Mouse (Mus musculus): ENCODE data around the gene Sema4a.

Gene Sema4a

DNA sequence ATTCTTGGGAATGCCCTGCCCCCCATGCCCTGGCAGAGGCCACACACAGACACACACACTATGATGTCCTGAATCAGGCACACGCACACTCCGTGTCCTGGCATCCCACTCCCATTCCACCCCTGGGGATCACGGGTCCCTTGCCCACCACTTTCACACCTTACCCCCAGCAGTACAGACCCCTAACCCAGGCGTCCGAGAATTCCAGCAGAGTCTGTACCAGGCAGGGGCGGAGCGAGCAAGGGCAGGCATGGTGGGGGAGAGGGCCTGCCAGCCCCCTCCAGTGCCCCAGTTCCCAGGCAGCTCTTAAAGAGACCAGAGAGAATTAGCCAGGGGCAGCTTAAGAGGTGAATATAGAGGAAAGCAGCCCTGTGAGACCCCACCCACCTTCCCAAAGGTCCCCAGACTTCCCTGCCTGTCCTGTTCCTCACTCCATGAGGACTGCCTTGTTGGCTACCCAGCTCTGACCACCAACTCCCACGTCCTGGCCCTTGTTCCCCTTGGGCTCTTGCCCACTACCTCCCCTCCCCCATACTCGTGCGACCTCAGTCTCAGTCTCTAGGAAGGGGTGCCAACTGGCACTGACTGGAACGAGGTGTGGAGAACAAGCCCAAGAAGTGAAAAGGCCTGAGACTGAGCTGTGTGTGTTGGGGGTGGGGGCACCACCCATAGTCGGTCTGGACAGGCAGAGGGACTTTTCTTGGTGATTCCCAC lies at the start of gene Sema4a:
Sema4a (minus strand) TSS at position 200 of the 714 bp plus-strand sequence.
- DNase-seq: no peak

DNA sequence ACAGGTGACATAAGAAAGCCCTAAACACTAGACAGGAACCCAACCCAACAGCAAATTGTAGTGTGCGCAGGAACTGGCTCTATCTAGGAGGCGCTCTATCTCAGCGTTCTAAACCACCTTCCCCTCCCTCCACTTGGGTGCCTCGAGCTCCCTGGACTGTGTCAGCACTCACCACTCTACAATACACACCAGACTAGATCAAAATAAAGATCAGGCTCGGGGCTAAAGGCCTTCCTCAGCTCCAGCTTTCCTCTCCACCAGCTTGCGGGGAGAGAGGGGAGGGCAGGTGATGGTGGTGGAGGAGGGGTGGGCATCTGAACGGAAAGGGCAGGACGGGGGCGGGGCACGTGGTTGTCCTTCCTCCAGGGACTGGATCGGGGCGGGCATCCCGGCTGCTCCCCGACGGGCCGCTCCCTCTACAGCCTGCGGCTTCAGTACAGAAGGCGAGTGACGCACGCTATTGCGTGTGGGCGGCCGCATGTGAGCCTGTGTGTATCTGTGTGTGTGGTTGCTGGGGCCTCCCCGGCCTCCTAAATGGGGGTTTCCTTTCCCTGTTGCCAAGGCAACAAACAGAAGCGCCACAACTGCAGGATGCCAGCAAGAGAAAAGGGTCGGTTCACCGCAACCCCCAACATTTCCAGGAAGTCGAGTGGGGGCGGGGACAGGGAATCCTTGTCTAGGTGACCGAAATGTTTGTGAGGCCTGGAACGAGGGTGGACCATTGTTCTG lies 48.9 kb upstream of the Sema4a start, which contains the start of gene Lmna:
Lmna (minus strand) TSS at position 265 of the 729 bp plus-strand sequence.
- peak; percentile 81 to 84 for DNase-seq

DNA sequence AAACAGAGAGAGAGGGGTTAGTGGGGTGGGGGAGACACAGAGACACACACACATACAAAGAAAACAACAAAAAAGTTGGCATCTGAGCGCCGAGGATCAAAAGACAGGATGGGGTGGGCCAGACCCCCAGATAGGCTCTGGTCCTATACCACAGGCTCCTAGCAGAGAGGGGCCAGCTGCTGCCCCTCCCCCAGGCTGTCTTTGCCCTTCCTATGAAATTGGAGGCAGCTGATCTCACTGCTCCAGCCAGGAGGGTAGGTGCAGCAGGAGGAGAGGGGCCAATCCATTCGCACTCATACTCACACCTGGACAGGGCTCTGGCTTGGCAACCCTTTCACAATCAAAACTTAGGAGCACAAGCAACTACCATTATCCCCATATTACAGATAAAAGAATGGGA lies 48.3 kb upstream of the Sema4a start:
- DNase-seq: no peak

DNA sequence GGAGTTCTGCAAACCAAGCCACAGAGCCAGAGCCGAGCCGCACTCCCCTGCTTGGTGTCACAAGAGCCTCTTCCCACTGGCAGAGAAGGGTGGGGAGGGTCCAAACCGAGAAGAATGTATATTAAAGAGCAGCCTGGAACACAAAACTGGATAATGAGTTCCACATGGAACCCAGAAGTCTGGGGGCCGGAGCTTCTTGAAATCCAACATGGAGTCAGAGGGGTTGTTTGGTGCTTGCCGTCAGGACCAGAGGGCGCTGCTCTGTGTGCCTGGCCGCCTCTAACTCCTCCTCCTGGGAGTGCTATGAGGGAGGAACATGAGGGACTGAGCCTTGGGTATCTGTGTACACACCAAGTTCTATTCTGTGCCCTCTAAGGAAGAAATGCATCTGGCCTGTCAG lies 44.8 kb upstream of the Sema4a start:
- no peak for DNase-seq

DNA sequence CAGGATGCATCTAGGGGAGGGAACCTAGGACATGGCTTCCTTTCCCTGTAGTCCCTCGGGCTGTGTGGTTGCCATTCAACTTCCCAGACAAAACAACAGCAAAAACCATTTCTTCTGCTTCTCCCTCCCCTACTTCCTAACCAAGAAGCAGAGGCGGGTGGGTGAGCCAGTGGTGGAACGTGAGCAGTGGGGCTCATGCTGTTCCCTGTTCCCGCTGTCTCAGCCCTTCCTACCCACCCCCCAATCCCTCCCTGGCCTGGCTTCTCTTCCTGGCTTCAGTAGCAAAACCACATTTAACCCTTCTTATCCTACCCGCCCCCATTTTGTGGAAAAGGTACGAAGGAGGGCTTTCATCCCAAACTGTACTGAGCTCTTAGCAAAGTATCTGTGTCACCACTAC lies 44.1 kb upstream of the Sema4a start:
- no peak for DNase-seq

DNA sequence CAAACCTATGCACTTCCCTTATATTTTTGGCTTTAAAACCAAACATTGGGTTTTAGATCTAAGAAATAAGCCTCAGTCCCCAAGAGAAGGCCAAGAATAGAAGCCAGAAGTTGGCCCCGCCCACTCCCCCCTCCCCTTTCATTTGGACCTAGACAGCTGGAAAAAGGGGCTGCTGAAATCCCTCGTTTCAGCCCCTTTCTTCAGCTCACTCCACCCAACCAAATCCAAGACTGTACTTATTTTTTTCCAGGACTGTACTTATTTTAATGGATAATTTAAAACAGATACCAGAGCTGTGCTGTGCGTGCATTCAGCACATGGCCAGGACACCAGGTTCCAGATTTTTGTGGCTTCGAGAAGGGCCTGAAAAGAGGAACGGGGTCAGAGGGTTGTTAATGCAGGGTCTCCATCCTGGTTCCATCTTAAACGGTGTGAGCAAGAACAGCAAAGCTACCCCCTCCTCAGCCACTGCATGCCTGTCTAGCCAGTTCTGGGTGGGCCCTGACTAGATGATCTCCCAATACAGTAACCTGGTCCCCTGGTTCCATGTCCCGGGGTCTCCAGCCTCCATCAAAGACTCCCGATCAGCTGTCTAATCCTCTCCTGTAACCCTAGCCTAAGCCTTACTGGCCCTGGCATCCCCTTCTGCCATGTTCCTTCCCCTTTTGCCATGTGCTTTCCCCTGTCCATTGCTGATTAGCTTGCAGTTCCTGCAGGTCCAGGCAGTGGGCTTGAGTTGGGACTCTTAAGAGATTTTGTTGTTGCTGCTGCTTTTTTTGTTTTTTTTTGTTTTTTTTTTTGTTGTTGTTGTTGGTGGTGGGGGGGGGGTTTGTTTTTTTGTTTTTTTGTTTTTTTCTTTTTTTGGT lies 43.1 kb upstream of the Sema4a start:
- no peak for DNase-seq

DNA sequence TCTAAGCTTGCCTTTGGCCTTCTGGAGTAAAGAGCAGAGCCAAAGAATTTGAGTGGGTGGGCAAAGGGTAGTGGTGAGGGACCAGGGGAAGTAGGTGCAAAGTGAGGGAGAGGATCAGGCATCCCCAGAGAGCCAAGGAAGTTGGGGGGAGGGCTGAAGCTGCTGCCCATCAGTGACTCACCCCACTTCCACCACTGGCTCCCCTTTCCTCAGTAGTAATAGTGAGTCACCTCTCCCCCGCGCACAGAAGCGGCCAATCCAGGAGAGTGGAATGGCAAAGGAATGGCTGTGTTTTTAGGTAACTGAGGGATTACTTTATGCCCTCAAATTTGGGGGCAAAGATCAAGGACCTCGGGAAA lies 42.5 kb upstream of the Sema4a start:
- no peak for DNase-seq

DNA sequence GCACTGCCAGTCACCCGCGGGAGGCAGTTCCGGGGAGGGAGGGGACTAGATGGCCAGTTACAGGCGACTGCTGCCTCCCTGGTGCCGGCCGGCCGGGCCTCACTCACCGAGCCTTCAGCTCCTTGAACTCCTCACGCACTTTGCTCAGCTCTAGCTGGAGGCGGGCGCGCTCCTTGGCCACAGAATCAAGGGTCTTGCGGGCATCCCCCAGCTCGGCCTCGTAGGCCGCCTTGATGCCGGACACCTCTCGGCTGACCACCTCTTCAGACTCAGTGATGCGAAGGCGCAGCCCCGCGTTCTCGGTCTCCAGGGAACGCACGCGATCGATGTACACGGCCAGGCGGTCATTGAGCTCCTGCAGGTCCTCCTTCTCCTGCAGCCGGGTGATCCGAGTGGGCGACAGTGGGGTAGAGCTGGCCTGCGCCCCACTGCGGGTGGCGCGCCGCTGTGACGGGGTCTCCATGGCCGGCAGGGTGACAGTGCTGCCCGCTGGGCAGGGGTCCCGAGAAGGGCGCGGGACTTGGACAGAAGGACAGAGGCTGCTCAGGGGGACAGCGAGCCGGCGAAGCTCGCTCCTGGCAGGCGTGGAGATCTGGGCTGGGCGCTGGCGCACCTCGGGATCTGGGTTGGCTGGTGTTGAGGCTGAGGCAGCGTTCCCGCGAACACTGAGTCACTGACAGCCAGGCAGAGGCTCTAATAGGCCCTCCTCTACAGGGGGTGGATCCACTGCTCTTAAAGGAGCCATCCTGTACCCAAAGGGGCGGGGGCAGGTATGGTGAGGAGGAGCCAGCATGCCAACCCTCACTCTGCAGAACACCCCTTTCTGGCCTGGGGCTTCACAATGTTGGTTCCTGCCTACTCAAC lies 41.9 kb upstream of the Sema4a start:
- peak in 1 of 2 experiments; percentile 40 for DNase-seq

DNA sequence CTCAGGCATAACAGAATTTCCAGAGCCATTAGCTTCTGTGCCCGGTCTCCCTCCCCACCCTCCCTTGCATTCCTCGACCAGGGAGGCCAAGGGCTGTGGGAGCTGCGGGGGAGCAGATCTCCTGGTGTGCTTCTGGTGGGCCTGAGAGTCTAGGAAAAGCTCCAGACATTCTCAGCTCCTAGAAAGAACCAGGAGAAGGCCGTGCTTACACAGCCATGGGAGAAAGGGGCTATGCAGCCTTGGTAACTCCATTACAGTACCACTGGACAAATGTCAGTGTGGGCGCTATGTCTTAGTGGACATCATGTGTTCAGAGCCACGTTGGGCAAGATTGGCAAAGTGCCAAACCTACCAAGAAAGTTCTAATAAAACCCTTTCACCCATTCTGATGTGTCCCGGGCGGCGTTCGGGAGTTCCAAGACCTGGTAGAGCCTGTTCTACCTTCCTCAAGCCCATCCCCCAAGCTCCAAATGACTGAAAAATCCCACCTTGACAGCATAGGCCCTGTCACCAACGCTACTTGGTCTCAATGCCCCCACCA lies 41.1 kb upstream of the Sema4a start:
- DNase-seq: no peak

DNA sequence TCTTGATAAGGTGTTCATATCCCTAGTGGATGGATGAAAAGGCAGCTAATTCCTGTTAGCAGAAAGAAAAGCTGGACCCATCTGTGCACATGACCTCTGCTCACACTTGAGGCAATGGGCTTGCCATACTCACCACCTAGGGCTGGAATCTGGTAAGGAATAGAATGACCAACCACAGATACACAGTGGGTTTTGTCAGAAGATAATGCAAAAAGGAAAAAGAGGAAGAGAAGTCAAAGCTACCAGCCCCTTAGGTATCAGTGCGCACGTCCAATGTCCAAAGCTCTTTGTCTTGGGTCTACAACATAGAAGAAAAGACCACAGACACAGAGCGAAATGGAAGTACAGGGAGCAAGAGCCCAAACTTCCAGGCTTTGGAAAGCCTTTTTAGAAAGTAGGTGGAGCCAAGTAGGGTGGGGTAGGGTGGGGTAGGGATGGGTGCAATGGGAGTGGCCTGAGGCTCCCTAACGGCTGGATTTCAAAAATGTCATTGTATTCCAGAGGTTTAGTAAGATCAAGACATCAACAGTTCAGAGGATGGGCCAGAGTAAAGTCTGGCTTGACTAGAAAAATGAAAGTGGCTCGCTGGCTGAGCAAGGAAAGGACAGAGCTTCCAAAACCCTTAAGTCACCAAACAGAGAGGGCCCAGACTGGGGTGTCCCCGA lies 40.5 kb upstream of the Sema4a start:
- no peak for DNase-seq

DNA sequence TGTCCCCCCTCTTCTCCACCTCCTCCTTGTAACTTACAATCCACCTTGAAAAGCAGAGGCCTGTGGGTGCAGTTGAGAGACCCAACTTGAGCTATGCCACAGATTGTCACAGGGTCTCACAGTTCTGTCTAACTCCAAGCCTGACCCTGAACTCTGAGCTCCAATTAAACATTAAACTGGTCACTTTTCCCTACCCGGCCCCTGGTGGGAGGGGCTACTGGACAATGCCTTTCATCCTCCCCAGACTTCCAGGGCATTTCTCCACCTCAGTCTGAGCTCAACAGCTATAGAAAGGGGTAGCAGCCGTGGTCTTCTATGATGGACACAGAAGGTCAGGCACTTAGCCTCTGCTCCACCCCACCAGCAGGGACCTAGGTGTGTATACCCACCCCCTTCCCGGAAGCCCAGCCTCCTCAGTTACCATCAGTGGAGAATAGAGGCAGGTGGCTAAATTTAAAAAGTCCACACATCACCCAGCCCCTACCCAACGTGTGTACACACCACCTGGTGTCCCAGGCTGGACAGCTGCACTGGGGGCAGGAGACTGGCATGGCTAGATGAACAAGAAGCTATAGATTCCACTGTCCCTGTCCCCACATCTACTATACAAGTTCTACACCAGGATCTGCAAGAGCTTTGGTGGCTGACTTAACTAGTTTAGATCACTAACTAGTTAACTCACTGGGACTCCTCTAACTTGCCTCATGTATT lies 39.8 kb upstream of the Sema4a start:
- no peak for DNase-seq

DNA sequence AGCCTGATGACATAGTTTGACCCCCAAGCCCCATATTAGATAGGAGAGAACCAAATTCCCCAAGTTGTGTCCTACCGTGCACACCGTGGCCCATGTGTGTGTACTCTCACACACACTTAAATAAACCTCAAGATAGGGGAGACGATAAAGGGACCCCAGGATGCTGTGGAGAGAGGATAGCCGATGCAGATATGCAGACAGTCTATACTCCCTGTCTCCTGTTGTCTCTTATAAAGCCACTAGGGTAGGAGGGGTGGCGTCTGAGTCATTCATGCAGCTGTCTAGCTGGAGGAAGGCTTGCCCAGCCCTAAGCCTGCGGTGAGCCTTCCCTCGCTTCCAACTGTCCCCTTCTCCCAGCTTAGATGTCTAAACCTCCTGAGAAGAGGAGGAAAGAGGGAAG lies 39.1 kb upstream of the Sema4a start:
- DNase-seq: no peak

DNA sequence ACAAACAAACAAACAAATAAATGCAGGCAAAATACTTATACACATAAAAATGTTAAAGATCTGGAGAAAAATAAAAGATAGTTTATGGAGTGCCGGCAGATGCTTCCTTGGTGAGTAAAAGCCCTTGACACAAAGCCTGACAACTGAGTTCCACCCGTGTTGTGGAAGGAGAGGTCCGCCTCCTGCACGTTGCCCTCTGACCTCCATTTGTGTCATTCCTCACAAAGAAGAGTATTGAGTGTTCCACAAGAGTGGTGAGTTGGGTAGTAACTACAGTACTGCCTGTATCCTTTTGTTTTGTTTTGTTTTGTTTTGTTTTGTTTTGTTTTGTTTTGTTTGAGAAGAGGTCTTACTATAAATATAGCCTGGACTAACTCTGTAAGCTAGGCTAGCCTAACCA lies 38.6 kb upstream of the Sema4a start:
- no peak for DNase-seq

DNA sequence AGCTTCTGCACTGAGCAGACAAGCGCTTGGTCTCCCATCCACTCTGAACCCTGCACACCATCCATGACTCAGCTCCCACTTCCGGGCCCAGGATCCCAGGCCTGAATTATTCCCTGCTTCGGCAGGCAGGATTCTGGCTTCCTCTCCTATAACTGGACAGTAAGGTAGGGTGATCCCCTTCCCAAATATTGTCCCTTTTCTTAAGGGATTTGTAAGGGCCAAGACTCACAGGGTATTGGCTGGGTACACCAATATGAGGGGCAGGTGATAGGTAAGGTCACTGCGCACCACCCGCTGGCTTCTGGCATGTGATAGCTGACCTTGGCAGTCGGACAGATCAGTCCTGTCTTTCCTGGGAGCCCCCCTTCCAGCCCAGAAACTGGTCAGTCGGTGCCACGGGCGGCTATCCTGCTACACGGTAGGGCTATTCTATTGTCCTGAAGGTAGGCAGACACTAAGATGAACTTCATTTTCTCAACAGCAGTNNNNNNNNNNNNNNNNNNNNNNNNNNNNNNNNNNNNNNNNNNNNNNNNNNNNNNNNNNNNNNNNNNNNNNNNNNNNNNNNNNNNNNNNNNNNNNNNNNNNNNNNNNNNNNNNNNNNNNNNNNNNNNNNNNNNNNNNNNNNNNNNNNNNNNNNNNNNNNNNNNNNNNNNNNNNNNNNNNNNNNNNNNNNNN lies 34.9 kb upstream of the Sema4a start:
- no peak for DNase-seq

DNA sequence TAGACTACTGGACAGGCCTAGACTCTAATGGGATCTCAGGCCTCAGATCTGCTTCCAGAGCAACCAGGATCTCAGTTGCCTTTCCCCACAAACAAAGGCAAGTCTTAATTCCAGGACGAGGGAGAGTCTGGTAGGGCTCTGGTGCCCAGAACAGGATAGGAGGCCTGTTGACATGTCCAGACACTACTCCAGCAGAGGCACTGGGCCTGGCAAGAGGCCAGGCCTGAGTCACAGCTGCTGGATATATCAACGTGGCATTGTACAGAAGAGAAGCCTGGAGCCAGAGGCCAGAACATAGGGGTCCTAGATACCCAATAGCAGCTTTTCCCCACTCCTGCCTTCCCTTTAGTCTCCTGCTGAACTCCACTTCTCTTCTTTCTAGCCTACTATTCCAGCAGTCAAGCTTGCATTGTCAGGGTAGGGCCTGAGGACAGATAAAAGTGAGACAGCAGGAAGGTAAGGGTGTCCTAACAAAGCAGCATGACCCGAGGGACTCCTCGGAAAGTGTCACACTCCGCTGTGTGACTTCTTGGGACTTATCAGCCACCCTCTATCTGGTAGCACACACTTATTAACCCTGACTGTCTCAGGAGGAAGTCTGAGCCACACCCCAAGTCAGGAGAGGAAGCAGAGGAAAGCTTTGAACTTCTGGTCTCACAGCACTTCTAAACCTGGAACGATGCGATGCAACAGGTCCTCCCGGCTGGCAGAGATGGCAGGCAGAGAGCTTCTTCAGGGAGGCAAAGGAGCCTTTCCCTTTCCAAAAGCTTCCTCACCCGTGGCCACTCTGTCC lies 34.0 kb upstream of the Sema4a start:
- DNase-seq: no peak

DNA sequence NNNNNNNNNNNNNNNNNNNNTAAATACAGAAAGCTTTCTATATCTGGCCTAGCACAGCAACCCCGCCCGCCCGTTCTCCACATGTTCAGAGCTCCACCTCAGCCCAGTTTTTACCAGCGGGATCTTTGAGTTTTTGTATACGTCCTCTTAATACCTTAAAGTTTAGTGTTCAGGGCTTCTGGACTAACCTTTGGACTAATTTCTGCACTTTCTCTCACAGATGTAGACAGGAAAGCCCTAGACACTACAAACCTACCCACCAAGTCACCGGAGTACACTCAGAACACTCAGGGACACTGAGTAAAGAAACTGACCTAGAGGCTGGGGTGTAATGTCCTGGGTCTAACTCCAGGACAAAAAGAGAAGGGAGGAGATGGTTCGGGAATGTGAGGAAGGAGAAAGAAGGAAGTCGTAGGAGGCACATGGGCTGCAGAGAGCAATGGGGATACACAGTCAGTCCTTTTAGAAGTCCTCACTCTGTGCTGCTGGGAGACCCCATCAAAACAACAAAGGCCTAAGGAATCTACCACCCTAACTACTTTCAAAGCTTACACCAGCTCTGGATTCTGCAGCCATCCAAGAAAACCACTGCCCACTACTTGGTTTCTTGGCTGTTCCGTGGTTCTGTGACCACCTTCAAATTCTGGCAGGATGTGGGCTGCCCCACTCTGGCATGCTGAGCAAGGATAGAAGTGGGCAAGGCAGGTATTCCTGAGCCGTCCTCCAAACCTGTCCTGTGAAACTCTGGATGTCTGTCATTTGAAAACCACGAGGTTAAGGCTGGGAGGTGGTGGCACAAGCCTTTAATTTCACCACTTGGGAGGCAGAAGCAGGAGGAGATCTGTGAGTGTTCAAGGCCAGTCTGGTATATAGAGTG lies 33.0 kb upstream of the Sema4a start:
- DNase-seq: no peak

DNA sequence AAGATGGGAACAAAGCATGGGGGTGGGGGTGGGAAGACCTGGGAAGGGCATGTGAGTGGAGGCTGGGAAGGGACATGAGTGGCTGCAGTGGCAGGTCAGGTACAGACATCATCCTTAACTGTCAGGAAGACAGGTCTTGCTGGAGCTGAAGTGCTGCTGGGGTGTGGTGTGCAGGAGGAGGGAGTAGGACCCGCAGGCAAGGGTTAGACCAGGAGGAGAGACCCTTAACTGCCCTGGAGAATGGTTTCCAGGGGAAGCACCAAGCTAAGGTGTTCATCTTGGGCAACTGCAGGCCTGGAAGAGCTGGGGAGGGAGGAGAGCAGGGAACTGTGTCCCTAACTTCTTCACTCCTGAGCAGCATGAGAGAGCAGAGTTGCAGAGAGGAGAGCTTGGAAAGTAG lies 26.4 kb upstream of the Sema4a start:
- no peak for DNase-seq

DNA sequence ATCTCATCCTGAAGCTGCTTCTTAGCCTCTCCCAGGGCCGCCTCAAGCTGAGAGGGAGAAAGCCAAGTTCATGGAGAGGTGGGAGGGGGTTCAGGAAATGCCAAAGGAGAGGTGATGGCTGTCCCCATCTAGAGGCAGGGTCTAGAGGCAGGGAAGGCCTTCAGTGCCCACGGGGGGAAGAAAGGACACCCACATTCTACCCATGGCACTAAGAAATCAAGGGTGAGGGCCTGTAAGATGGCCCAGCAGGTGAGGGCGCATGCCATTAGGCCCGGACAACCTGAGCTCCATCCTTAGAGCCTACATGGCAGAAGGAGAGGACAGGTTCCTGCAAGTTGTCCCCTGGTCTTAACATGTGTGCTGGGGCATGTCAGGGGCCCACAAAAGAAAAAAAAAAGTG lies 25.9 kb upstream of the Sema4a start:
- no peak for DNase-seq

DNA sequence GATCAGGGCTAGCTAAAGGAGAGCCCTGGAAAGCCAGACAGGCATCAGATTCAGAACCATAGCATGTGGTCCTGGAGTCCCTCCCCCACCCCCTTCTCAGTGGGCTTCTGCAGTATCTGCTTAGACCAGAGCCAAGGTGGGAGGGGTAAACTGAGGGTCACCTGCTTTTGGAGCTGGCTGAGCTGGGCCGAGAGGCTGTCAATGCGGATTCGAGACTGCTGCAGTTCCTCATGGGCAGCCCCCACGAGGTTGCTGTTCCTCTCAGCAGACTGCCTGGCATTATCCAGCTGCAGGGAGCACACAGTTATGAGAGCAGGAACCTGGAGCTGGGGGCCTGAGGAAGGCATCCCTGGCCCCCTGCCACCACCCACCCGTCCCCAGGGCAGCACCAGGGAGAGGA lies 25.1 kb upstream of the Sema4a start:
- no peak for DNase-seq

Measured in spleen, adult 18-20 months (tissue).